Mouse (Mus musculus) neural tube, embryonic 14.5 days (tissue): ENCODE measurements around the gene Paqr5. TPM values are rescaled to one million over a fixed set of nuclear protein-coding genes. Genes with fewer than 3 reads are reported as not detected.

Experiments
- ATAC-seq: fragments of 200-750 bp; cut with Nextera tagmentation; 2 replicates; pipeline ENCODE4 v1.8.0; 2017; ENCODE audit warnings: low read depth, mild to moderate bottlenecking, moderate TSS enrichment, moderate library complexity
- H3K27ac ChIP-seq: fragments of 300-500 bp; sonication (generic); 2 replicates; pipeline ENCODE4 v1.5.1; 2014; ENCODE audit warnings: low read depth, mild to moderate bottlenecking, control low read depth, low read length, moderate library complexity, mixed read lengths
- H3K27me3 ChIP-seq: fragments of 300-500 bp; sonication (generic); 2 replicates; pipeline ENCODE4 v1.6.1; 2014; ENCODE audit warnings: low read length; ENCODE audit not compliant: control insufficient read depth, insufficient read depth
- H3K36me3 ChIP-seq: fragments of 300-500 bp; sonication (generic); 2 replicates; pipeline ENCODE4 v1.6.1; 2014; ENCODE audit warnings: low read length, mixed read lengths; ENCODE audit not compliant: control insufficient read depth, insufficient read depth
- H3K4me1 ChIP-seq: fragments of 300-500 bp; sonication (generic); 2 replicates; pipeline ENCODE4 v1.6.1; 2014; ENCODE audit warnings: low read length; ENCODE audit not compliant: control insufficient read depth, insufficient read depth
- H3K4me2 ChIP-seq: fragments of 300-500 bp; sonication (generic); 2 replicates; pipeline ENCODE4 v1.6.1; 2014; ENCODE audit warnings: mild to moderate bottlenecking, low read depth, low read length, control low read depth
- H3K4me3 ChIP-seq: fragments of 300-500 bp; sonication (generic); 2 replicates; pipeline ENCODE4 v1.5.1; 2014; ENCODE audit warnings: low read depth, low read length, control low read depth, mixed read lengths
- H3K9ac ChIP-seq: fragments of 300-500 bp; sonication (generic); replicated peaks from 2 replicates; pipeline ENCODE4 v1.6.1; 2014; ENCODE audit warnings: low read depth, mild to moderate bottlenecking, control low read depth, low read length, mixed read lengths
- H3K9me3 ChIP-seq: fragments of 300-500 bp; sonication (generic); 2 replicates; pipeline ENCODE4 v1.6.1; 2016; ENCODE audit warnings: low read length; ENCODE audit not compliant: control insufficient read depth
- WGBS: fragments of 180-500 bp; shearing (Covaris S2); extraction: QIAGEN DNeasy Blood & Tissue Kit; methylation state at CpG from one replicate; pipeline ENCODE4 v1.1.7; 2014; 5-methylcytosine and 5-hydroxymethylcytosine counted together
- polyA plus RNA-seq: library from polyadenylated mRNA; unstranded; fragments of >200 nt; fragmentation: Nextera tagmentation; extraction: Ambion mirVana; gene quantifications from 2 replicates; pipeline ENCODE4 v1.2.1, GENCODE M21; 2014

Paqr5 gene
- polyA plus RNA-seq, 1 experiment from 2014 or later, result 0.17 TPM

DNA sequence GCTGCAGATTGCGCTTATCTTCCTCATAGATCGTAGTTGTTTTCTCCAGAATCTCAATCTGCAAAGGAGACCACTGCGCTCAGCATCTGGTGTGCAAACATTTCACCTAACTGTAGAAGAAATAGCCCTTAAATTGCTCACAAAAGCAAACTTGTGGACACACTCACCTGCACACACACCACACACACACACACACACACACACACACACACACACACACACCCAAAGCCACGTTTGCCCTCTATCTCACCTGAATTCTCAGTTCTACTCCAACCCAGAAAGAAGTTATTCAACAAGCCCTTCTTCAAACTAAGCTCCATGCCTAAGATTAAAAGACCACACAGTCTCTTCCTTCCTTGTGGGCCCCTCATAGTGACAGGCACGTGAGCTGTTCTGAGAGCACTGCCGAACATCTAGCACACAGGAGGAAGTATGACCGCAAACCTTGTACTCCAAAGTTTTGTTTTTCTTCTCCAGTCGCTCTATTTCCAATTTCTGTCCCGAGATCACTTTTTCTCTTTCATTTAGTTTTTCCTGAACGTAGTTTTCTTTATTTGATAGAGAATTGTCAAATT, 101.5 kb downstream of the Paqr5 start:
- Histone ChIP-seq H3K9me3 (no peaks in the 10 kb centered on the region), H3K4me1 (no peaks in the 10 kb centered on the region), H3K4me2 (no peak overlapping the region), H3K9ac (no peak overlapping the region), H3K27me3 (no peaks in the 10 kb centered on the region), H3K36me3 (no peaks in the 10 kb centered on the region), H3K27ac (no peak overlapping the region), H3K4me3 (no peak overlapping the region)
- 92% methylated on average over 10 of the region's 10 CpGs for WGBS
- no peak for ATAC-seq

- H3K4me1 ChIP-seq, result 0 out of 2 replicates have a peak, but pooled peaks cover 3% of the 10 kb centered on the region
- no peak for ATAC-seq
Observed at GRCm38 (mm10) chr9:61920331-61920730, 106.3 kb downstream of the Paqr5 start.

GRCm38 (mm10) chr9:61919464-61919863, 107.2 kb downstream of the Paqr5 start:
- Histone ChIP-seq H3K36me3 (no peaks in the 10 kb centered on the region; the same call in 1 of the 2 replicates), H3K4me1 (0 out of 2 replicates have a peak, but pooled peaks cover 6% of the 10 kb centered on the region), H3K27me3 (no peaks in the 10 kb centered on the region), H3K9ac (no peak overlapping the region), H3K9me3 (no peaks in the 10 kb centered on the region), H3K4me2 (no peak overlapping the region), H3K27ac (no peak overlapping the region), H3K4me3 (no peak overlapping the region)
- WGBS, result 95% methylated on average over 5 of the region's 5 CpGs
- no peak for ATAC-seq

More at GRCm38 (mm10) chr9:61920331-61920730, 106.3 kb downstream of the Paqr5 start:
- Histone ChIP-seq H3K36me3 (no peaks in the 10 kb centered on the region; the same call in 1 of the 2 replicates), H3K4me3 (no peak overlapping the region), H3K9ac (no peak overlapping the region), H3K9me3 (no peaks in the 10 kb centered on the region), H3K27me3 (no peaks in the 10 kb centered on the region), H3K4me2 (no peak overlapping the region), H3K27ac (no peak overlapping the region)
- 97% methylated on average over 6 of the region's 6 CpGs for WGBS

- Histone ChIP-seq H3K27me3 (no peaks in the 10 kb centered on the region), H3K4me1 (peaks cover 15% of the 10 kb centered on the region; the same call in 1 of the 2 replicates), H3K9me3 (no peaks in the 10 kb centered on the region), H3K4me3 (no peak overlapping the region), H3K36me3 (peaks cover 1% of the 10 kb centered on the region), H3K9ac (no peak overlapping the region), H3K27ac (no peak overlapping the region), H3K4me2 (no peak overlapping the region)
- 95% methylated on average over 6 of the region's 6 CpGs for WGBS
- no peak for ATAC-seq
Observed at GRCm38 (mm10) chr9:61917436-61917835, 109.2 kb downstream of the Paqr5 start.

DNA sequence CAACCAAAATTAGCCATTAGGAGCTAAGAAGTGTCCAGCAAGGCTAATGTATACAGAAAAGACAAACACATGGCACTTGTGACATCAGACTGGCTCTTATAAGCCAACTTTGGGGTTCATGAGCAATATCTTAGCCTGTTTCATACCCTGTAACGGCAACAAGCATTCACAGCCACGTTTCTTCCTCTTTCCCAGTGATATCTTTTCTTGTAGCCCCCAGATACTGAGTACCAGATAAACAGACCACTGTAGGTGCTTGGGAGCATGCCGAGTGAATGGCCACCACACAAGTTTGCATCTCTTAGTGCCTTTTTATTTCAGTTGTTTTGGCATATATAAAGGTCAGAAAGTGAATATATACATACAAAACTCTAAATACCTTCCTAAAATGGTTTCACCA, 109.7 kb downstream of the Paqr5 start:
- Histone ChIP-seq H3K36me3 (peaks cover 6% of the 10 kb centered on the region), H3K27ac (no peak overlapping the region), H3K4me3 (no peak overlapping the region), H3K9ac (no peak overlapping the region), H3K4me1 (peaks cover 17% of the 10 kb centered on the region; the same call in 1 of the 2 replicates), H3K27me3 (no peaks in the 10 kb centered on the region), H3K4me2 (no peak overlapping the region), H3K9me3 (no peaks in the 10 kb centered on the region)
- WGBS, result 89% methylated on average over 3 of the region's 3 CpGs
- no peak for ATAC-seq

- Histone ChIP-seq H3K27me3 (no peaks in the 10 kb centered on the region), H3K4me1 (peaks cover 17% of the 10 kb centered on the region; the same call in 1 of the 2 replicates), H3K4me3 (peak overlapping the region; percentile 83), H3K27ac (no peak overlapping the region), H3K36me3 (peaks cover 10% of the 10 kb centered on the region), H3K9ac (no peak overlapping the region; the same call in 1 of the 2 replicates), H3K9me3 (no peaks in the 10 kb centered on the region), H3K4me2 (peak overlapping the region; percentile 78)
- 56% methylated on average over 4 of the region's 4 CpGs for WGBS
- no peak for ATAC-seq
Observed at GRCm38 (mm10) chr9:61915393-61916005, 111.2 kb downstream of the Paqr5 start.

DNA sequence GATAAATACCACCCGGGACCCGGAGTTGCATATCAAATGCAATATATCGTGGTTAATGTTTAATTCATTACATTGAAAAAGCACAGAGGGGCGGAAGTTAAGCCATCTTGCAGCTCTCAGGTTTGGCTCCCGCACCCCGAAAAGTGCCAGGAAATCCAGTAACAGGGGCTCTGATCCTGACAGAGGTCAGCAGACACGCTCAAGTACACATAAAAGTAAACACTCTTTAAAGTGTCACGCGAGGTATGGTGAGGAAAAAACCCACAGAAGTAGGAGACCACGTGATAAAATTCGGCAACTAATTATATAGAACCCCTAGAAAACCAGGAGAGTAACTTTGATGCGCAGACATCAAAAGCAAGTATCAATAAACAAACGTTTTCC, 111.7 kb downstream of the Paqr5 start:
- H3K4me3 ChIP-seq, result peak overlapping the region; percentile 83
- H3K27me3 ChIP-seq, result no peaks in the 10 kb centered on the region
- H3K36me3 ChIP-seq, result peaks cover 10% of the 10 kb centered on the region
- peaks cover 17% of the 10 kb centered on the region; the same call in 1 of the 2 replicates for H3K4me1 ChIP-seq
- H3K4me2 ChIP-seq, result peak overlapping the region; percentile 78
- 4% methylated on average over 13 of the region's 13 CpGs for WGBS
- H3K27ac ChIP-seq, result peak overlapping the region; percentile 90
- ATAC-seq, result no peak; the same call in 1 of the 2 replicates
- no peaks in the 10 kb centered on the region for H3K9me3 ChIP-seq
- H3K9ac ChIP-seq, result peak overlapping the region; percentile 76

GRCm38 (mm10) chr9:61914203-61914916, 112.3 kb downstream of the Paqr5 start, which contains the start of gene Rplp1:
Gene Rplp1, minus strand, starts transcription at chr9:61914542.
- Histone ChIP-seq H3K4me2 (peak within 1 kb of the TSS; percentile 78), H3K36me3 (peaks cover 10% of the 10 kb centered on the region), H3K9ac (peak within 1 kb of the TSS; percentile 76), H3K27me3 (no peaks in the 10 kb centered on the region), H3K27ac (peak within 1 kb of the TSS; percentile 90), H3K9me3 (no peaks in the 10 kb centered on the region), H3K4me3 (peak within 1 kb of the TSS; percentile 83), H3K4me1 (peaks cover 17% of the 10 kb centered on the region; the same call in 1 of the 2 replicates)
- peak; percentile 98 for ATAC-seq
- under 1% methylated on average over 70 of the region's 70 CpGs for WGBS
